Mouse (Mus musculus) ovary, postnatal 36 days (tissue): ENCODE measurements at regions not wholly inside any gene's neighbourhood (a gene's known extent, or its start where the extent isn't known, plus 50 kb on each side); places are given as distances from the start of the nearest gene placed in this dataset.

Experiments used
- DNase-seq: peaks from one replicate; pipeline ENCODE4 v3.0.0; 2022; ENCODE audit warnings: low spot score, mixed read lengths

GRCm38 (mm10) chr12:58581811-58582572 is 312.9 kb upstream of the Clec14a start:
- no peak for DNase-seq

GRCm38 (mm10) chr12:58569056-58569455 is 300.0 kb upstream of the Clec14a start:
- no peak for DNase-seq

- DNase-seq: no peak
These were observed 291.8 kb upstream of the Clec14a start for GRCm38 (mm10) chr12:58560840-58561239.

GRCm38 (mm10) chr12:58559833-58560232 is 290.7 kb upstream of the Clec14a start:
- no peak for DNase-seq

- DNase-seq: no peak
These were observed 288.2 kb upstream of the Clec14a start for GRCm38 (mm10) chr12:58557261-58557660.

GRCm38 (mm10) chr12:58556741-58557140 is 287.7 kb upstream of the Clec14a start:
- no peak for DNase-seq

- no peak for DNase-seq
These were observed 287.0 kb upstream of the Clec14a start for GRCm38 (mm10) chr12:58556060-58556459.

- DNase-seq: no peak
These were observed 282.0 kb upstream of the Clec14a start for GRCm38 (mm10) chr12:58550859-58551761.

GRCm38 (mm10) chr12:58545832-58546538 is 276.9 kb upstream of the Clec14a start:
- no peak for DNase-seq

GRCm38 (mm10) chr12:58544862-58545261 is 275.8 kb upstream of the Clec14a start:
- DNase-seq: no peak

- DNase-seq: no peak
These were observed 269.2 kb upstream of the Clec14a start for GRCm38 (mm10) chr12:58538305-58538719.

GRCm38 (mm10) chr12:58537833-58538232 is 268.7 kb upstream of the Clec14a start:
- DNase-seq: no peak

- DNase-seq: no peak
These were observed 267.4 kb upstream of the Clec14a start for GRCm38 (mm10) chr12:58536381-58536992.

- DNase-seq: no peak
These were observed 261.2 kb upstream of the Clec14a start for GRCm38 (mm10) chr12:58530306-58530705.

- DNase-seq: no peak
These were observed 247.7 kb upstream of the Clec14a start for GRCm38 (mm10) chr12:58516800-58517199.

GRCm38 (mm10) chr12:58513951-58514350 is 244.9 kb upstream of the Clec14a start:
- DNase-seq: no peak

- DNase-seq: no peak
These were observed 243.6 kb upstream of the Clec14a start for GRCm38 (mm10) chr12:58512645-58513044.

GRCm38 (mm10) chr12:58504283-58504682 is 235.2 kb upstream of the Clec14a start:
- DNase-seq: no peak

GRCm38 (mm10) chr12:58474181-58474580 is 205.1 kb upstream of the Clec14a start:
- no peak for DNase-seq

GRCm38 (mm10) chr12:58473511-58473910 is 204.4 kb upstream of the Clec14a start:
- no peak for DNase-seq

- no peak for DNase-seq
These were observed 191.4 kb upstream of the Clec14a start for GRCm38 (mm10) chr12:58460465-58460864.

- no peak for DNase-seq
These were observed 185.7 kb upstream of the Clec14a start for GRCm38 (mm10) chr12:58454828-58455227.
